Mouse (Mus musculus): ENCODE measurements at regions not wholly inside any gene's neighbourhood (a gene's known extent, or its start where the extent isn't known, plus 50 kb on each side); places are given as distances from the start of the nearest gene placed in this dataset.
"Not testable (repeated sequence)": the region's sequence is repeated elsewhere in the genome, so short reads cannot be mapped to it uniquely, and the experiment has no call there.

DNA sequence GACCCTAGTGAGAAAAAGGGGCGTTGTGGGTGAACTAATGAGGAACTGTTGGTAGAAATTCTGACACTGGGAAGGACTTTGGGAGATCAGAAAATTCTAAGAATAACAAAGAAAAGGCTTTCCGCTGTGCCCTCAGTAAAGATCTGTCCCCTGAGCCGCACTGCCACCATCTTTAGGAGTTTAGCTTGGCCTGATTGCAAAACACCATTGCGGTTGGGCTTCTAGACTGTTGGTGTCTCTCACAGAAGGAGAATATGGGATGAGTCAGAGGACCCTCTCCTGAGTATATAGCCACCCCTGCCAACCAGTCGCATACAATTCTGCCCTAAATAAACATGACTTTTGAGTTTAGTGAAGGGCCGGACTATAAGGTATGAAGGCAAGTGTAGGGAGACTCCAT, 147.5 kb upstream of the Nrip1 start:
- no peak for DNase-seq (ENCODE audit: low read depth, low spot score)

DNA sequence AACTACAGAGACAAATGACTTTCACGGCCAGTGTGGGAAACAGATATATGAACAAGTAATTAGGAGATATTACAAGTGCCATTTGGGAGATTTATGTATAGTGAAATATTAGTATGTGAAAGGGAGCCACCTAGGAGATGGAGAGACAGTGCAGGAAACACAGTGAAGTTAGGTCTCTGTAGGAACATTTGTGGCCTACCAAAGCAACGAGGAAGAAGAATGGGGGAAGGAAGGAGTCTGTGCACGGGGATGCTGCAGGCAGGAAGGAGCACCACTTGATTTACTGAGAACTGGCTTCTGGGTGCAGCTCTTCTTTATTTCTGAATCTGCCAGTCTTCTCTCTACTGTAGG, 147.0 kb upstream of the Nrip1 start:
- no peak for DNase-seq (ENCODE audit: low read depth, low spot score)

DNA sequence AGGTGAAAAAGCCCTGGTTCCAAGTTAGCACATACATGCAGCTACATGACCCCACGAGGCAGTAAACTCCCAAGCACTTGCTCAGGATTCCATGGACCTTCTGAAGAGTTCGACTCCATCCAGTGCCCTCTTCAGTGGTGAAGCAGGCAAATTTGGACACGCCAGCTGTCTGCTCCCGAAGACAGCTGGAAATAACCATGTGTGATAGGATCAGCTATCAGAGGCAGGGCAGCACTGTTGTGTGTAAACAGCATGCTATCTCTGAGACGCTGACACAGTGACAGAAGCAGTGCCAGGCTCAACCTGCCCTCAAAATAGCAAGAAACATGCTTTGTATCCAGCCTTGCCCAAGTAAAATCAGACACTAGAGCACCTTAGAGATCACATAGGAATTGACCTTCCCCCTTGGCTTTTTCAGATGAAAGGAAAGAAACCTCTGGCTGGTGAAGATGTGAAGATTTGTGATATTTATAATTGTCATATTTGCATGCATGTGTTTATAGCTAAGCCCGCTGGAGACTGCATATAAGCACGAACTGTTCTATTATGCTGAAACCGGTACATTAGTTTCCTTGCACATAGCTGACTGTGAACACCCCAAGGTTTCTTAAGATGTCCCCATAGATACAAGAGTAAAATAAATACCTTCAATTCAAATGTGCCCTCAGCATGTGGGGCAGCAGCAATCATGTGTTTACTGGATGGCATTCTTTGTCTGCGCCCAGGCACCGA, 146.4 kb upstream of the Nrip1 start:
- no peak for DNase-seq (ENCODE audit: low read depth, low spot score)

DNA sequence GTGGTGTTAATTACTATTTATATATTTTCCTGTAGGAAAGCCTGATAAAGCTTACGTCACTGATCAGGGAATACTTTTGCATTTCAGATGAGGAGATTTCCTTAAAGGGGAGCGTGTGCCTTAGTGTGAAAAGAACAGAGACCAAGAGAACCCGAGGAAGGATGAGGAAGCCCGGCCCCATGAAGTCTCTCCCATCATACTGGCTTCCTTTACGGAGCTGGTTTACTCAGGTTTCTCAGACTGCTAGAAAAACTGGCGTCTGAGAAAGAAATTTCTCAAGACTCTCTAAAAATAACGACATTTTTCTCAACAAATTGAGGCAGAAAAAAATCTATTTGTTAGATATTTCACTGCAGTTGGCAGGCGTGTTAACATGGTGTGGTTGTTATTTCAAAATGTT, 137.2 kb upstream of the Nrip1 start:
- no peak for DNase-seq (ENCODE audit: low read depth, low spot score)

DNA sequence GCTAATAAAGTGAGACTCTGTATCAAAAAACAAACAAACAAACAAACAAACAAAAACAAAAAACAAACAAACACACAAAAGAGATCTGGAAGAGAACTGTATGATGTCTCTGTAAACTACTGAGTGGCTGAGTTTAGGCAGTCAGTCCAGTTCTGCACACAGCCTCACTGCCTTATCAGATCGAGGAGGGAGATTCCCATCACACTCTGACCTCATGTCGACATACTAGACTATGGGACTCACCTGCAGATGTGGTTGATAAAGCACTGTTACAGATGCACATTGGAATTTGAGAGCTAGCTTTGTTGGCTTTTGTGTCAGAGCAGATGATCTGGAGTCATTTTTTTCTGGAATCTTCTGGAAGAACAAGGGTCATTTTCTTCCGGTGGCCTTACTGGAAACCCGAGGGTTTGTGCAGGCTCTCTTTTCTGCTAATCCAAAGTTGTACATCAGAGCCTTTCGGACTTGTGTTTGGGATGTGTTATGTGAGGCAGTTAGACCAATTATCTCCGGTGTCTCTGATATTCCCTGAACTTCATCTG, 135.6 kb upstream of the Nrip1 start:
- DNase-seq (ENCODE audit: low read depth, low spot score) = no peak

DNA sequence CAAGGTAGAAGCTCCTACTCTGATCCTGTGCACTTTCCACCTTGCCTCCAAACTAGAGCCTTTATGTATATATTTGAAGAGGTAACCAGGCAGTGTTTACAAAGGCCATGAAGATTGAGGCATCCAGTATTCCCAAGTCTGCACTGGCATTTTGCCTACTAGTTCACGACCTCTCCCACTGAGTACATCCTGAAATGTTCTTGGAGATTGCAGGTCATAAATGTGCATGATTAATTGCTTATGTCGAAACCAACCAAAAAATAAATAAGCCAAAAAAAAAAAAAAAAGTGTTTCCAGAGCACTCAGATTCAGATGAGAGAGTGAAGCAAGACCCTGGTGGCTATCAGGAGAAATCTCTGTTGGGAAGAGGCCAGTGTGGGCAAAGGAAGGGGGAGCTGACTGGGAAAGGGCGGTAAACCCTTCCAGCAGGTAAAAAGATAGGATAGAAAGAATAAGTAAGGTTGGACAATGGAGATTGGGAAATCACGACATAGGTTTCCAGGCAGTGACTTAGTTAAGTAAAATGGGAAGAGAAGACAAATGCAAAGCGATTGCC, 133.6 kb upstream of the Nrip1 start:
- no peak for DNase-seq (ENCODE audit: low read depth, low spot score)

DNA sequence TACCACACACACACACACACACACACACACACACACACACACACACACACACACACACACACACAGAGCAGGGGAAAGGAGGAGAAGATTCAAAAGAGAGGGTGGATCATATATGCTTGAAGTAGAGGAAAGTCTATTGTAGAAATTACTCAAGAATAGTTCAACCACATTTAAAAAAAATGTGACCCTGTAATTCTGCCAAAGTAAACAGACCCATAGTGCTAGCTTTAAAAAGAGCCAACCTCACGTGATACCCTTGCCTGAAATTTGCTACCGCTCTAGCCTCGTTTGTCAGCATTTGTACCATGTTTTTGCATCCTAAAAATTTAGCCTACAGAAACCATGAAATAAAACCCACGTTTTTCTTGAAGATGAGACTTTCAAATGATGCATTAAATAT, 132.6 kb upstream of the Nrip1 start:
- DNase-seq (ENCODE audit: low read depth, low spot score) = no peak

DNA sequence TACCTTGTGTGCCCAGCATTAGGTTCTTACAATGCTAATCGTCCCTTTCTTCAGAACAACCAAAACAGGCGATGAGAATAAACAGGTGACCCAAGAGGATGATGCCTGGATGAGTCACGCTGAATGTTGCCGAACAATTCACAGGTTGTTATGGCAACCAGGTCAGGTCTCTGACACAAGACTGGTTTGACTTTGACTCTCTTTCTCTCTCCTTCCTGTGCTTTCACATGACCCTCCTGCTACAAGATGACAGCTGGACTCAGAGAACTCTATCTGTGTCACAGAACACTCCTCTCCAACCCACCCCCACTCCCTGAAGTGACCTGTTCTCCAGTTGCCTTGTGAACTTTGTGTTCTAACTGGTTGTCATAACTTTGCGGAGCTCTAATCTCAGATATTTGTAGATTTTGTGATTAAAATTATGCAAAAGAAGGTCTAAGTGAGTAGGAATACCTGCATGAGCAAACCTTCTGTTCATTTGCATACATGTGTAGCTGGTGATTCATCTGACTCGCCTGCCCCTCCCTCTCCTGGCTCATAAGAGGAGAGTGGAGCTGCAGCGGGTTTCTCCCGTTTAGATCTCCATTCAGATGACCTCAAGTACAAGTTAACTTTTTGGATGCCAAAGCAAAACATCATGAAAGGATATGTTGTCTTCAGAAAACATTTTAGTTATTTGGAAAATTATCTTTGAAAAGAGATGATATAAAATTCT, 126.2 kb upstream of the Nrip1 start:
- DNase-seq (ENCODE audit: low read depth, low spot score) = no peak

DNA sequence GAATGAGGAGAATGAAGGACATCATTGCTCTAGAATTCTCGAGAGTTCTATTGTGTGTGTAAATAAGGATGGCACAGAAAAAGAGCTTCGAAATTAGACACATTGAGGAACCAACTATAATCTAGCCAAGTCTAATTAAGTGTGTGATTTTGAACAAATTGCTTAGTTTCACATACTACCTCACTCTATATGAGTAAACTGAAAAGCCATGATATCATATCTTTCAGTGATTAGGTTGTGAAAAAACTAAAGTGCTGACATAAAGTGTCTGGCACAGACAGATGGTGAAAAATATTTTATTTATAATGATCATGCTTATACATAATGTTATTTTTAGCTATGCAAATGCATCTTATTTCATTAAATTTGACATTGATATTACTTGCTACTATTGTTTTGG, 124.6 kb upstream of the Nrip1 start:
- DNase-seq (ENCODE audit: low read depth, low spot score) = no peak

DNA sequence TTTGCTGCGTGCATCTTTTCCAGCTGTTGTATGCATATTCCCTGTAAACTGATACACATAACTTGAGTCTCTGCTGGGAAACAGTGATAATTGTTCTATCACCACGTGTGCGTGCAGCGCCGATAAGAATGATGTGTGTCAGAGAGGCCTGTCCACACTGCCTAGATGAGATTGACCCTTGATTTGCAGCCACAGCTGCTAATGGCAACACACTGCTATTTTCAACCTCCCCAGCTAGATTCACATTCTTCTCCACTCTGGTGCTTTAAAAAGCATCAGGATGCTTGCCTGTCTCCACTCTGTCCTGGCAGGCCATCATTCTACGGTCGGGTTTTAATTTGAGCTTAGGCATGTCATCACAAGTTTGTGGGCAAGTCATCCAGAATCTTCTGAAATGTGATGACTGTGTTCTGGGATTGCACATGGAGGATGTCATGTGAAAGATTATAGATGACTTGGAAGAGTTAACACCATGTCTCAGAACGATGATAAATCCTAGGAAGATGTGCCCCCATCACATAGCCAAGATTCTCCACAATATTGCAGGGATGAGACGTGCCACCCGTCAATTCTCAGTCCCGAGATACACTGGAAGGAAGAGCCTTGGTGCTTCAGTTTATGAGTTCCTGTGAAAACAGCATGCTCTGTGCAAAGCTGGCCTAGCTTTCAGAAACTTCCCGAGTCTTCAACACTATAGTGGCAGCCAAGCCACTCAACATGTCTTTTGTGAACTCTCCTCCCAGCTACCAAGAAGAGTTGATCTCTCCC, 123.6 kb upstream of the Nrip1 start:
- DNase-seq (ENCODE audit: low read depth, low spot score) = no peak

DNA sequence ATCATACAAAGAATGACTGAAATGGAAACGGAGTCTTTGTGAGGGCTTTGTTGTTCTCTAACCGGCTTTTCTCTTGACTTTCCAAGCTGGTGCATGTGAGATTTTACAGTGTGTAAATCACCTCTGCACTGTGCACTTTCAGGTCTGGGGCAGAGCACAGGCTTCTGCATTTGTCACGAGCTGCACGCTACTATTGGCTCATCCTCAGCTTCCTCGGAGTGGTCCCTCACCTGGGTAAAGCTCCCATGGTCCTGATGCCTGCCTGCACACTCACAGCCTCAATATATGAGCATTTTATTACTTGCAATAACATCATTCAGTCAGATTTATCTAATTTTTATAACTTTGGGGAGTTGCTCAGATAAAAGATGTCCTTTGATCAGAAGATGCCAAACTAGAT, 109.8 kb upstream of the Nrip1 start:
- DNase-seq (ENCODE audit: low read depth, low spot score) = no peak

DNA sequence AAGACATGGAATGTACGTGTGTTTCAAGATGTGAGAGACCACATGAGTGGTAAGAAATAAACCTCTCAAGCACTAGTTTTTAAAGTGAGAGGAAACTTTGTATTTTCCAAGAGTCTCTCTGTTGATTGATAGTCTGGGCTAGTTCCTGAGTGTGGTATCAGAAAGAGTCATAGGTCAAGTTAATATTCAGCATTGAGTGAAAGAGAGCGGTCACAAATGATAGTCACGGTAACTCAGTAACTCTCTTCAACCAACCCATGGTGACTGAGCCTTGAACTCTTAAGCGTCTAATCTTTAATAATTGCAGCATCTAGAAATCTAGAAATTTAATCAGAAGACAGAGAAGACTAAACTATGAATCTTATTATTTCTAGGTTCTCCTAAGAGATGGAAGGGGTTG, 108.3 kb upstream of the Nrip1 start:
- no peak for DNase-seq (ENCODE audit: low read depth, low spot score)

DNA sequence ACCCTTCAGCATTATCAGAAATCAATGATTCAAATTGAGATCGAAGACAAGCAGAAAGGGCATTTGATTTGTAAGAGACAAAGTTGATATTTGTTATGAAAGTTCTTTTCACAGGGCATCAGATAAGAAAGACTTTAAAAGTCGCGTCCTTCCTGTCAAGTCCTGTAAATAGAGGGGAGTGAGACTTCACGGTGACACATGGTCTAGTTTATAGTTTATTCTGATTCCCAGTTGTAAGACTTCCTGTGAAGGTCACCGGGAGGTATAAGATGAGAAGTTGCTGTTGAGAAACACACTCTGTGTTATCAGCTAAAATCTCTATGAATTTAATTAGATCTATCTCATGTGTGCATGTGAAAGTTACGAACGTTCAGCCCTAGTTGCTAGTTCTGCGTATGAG, 103.8 kb upstream of the Nrip1 start:
- no peak for DNase-seq (ENCODE audit: low read depth, low spot score)

DNA sequence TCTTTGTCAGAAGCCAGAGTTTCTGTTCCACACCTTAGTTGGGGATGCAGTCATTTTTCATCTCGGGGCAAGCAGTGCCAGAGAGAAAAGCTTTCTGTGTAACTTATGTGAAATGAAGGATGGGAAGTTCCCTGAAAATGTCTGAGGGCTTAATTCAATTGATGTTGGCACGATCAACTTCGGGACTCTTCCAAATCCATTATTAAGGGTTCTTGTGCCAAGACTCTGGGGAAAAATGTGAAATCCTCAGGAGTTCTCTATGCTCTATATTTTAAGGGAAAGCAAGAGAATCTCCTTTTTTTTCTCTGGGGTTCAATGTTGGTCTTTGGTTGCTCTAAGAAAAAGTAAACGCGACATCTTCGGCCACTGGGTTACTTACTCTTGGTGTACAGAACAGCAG, 100.9 kb upstream of the Nrip1 start:
- DNase-seq (ENCODE audit: low read depth, low spot score) = no peak

DNA sequence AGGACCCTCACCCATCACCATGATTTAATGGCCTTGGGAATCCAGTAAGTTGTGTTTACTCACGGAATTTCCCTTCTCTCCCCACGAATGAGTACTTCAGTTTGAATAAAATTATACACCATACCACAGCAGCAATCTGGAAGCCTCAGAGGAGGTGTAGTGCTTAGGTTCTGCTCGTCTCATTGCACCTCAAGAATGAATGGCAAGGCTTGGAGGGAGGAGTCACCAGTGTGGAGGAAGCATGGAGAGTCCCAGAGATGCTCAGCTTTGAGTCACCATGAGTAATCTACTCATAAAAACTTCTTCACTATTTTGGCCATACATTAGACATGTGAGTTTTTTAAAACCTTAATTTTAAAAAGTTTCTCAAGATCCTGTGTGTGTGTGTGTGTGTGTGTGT, 98.8 kb upstream of the Nrip1 start:
- no peak for DNase-seq (ENCODE audit: low read depth, low spot score)

DNA sequence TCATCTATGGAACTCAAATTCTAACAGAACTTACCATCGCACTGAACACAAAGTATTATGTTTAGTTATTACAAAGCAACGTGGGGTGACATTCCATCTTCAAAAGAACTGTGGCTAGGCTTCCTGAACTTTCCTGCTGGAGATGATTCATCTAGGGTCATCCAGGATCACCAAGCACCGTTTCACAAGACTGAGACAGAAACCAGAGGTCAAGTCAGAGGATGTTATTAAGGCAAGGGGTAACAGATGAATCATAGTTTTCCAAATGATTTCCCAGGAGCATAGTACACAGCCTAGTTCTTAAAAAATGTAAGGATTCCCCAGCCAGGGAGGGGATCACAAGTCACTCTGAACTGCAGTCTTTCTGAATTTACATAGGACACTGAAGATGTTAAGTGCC, 97.5 kb upstream of the Nrip1 start:
- no peak for DNase-seq (ENCODE audit: low read depth, low spot score)

DNA sequence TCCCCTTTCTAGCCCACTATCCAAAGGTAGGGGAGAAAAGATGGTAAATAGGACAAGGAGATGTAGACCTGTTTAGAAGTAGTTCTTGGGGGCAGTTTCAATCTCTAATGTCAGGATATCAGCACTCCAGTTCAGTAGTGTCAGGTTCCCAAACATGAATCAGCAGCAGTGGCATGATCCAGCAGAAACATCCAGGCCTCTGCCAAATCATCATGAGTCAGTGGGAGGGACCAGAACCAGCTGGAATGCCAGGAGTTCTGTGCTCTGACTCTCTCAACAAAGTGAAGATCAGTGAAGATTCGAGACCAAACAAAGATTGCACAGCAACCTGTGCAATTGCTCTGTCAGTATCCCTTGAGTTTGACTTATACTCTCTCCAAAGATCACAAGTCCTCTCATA, 85.9 kb upstream of the Nrip1 start:
- no peak for DNase-seq (ENCODE audit: low read depth, low spot score)

DNA sequence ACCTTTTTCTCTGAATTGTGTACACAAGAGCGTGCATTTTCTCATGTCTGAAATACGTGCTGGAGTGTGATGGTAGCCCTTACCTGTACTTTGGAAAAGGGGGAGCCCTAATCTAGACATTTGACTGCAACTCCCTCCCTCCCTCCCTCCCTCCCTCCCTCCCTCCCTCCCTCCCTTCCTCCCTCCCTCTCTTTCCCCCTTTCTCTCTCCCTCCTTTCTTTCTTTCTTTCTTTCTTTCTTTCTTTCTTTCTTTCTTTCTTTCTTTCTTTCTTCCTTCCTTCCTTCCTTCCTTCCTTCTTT, 82.6 kb upstream of the Nrip1 start:
- not testable (repeated sequence) for DNase-seq (ENCODE audit: low read depth, low spot score)

DNA sequence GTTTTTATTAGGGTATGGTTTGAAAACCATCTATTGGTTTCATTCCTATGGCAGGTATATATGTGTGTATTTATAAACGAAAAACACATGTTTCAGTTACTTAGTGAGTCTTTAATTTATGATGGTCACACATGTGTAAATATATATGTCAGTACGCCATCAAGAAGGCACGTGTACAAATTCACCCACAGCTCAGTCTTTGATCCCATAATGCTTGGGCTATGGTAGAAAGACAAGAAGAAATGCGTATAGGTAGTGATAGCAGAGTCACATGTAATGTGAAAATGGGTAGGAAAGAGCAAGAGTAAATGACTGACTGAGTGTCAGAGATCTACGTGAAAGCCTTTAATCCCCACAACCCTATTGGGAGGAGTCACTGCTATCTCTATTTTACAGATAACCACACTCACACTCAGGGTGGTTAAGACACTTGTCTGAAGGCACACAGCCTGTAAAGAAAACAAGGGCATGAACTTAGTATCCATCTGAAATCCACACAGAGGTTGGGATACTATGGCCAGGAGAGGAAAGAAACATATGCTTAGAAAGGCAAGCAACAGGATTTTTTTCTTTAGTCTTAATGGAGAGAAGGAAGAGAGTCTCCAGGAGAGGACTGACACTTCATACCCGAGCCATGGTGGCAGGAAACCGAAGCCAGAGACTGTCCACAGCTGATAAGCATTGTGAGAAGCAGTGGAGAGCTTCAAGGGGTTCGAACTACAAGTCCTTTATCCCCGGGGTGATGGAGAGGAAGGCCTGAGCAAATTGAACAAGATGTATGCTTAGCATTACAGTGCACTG, 82.1 kb upstream of the Nrip1 start:
- DNase-seq (ENCODE audit: low read depth, low spot score) = no peak

DNA sequence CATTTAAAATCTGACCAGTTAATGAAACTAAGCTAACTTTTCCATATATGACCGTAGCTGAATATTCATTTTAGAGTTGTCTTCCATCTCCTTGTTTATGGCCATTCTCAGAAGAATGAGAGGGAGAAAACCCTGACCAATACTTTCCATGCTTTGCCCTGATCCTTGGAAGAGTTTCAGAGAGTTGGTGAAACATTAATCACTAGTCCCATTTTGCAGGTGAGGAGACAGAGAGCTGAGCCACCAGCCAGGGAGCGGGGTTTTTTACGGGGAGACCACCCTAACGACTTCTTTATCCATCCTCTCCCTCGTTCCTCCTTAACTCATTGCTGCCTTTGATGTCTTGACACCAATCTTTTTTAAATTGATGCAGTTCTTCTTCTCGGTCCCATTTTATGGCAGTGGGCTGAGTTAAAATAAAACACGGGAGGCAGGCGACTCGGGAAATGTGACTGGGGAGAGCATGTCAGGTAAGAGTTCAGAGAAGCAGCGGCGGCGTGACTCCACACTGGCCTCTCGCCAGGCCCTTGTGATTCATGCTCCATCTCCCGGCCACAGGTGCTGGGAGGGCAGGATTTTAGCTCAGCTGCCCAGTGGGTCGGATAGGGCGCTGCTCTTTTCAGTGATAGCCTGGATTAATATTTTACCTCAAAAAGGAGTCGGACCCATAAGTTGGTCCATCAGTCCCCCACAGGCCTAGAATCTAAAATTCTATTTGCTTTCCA, 81.3 kb upstream of the Nrip1 start:
- DNase-seq (ENCODE audit: low read depth, low spot score) = no peak

All from forelimb bud, embryonic 11.5 days (tissue).